38 mouse cellular contexts compared by ENCODE assay signal in the genomic region with DNA sequence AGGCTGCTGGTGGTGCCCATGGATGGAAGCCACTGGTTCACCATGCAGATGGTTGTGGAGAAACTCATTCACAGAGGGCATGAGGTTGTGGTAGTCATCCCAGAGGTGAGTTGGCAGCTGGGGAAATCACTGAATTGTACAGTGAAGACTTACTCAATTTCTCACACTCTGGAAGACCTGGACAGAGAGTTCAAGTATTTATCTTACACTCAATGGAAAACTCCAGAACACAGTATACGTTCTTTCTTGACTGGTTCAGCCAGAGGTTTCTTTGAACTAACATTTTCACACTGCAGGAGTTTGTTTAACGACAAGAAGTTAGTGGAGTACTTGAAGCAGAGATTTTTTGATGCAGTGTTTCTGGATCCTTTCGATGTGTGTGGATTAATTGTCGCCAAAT. TPM values are rescaled to one million over a fixed set of nuclear protein-coding genes. Genes with fewer than 3 reads are reported as not detected.
"Had no signal": no experiment of that assay in that cellular context is flagged by ENCODE, and none has a peak within 500 bp of the region (broad histone marks: within the 10 kb centered on the region; RNA-seq: fewer than 3 reads in every experiment).

No protein-coding gene starts in this region.

- ATAC-seq: forebrain, embryonic 13.5 days; forebrain, embryonic 14.5 days; forebrain, embryonic 15.5 days; forebrain, embryonic 16.5 days; forebrain, postnatal 0 days had no signal

- H3K4me3 ChIP-seq: embryonic facial prominence, embryonic 10.5 days; embryonic facial prominence, embryonic 12.5 days; embryonic facial prominence, embryonic 13.5 days; embryonic facial prominence, embryonic 15.5 days; erythroblast, embryonic 14.5 days; forebrain, embryonic 10.5 days; forebrain, embryonic 12.5 days; forebrain, embryonic 13.5 days; forebrain, embryonic 15.5 days; gastrocnemius, adult 2 months had no signal

- DNase-seq: cerebellum, adult 18-20 months; cerebellum, adult 2 months; cerebellum, adult 8-10 months; cerebellum, adult 9-10 months; cerebellum, adult 9-11 months; cerebellum, postnatal 10 days; cerebellum, postnatal 14 days; cerebellum, postnatal 25 days; cerebellum, postnatal 36 days; embryo, embryonic 11 days; forebrain, postnatal 0 days; gastrocnemius, adult 2 months; gastrocnemius, postnatal 10 days; gastrocnemius, postnatal 14 days; gastrocnemius, postnatal 25 days; gastrocnemius, postnatal 36 days had no signal

- H3K4me2 ChIP-seq: embryonic facial prominence, embryonic 12.5 days; embryonic facial prominence, embryonic 13.5 days; embryonic facial prominence, embryonic 15.5 days; forebrain, embryonic 12.5 days; forebrain, embryonic 13.5 days; forebrain, embryonic 15.5 days had no signal

- H3K4me1 ChIP-seq: embryonic facial prominence, embryonic 12.5 days; embryonic facial prominence, embryonic 13.5 days; embryonic facial prominence, embryonic 15.5 days; forebrain, embryonic 12.5 days; forebrain, embryonic 13.5 days; forebrain, embryonic 15.5 days had no signal

- H3K36me3 ChIP-seq: embryonic facial prominence, embryonic 10.5 days; embryonic facial prominence, embryonic 12.5 days; embryonic facial prominence, embryonic 13.5 days; embryonic facial prominence, embryonic 15.5 days; forebrain, embryonic 10.5 days; forebrain, embryonic 12.5 days; forebrain, embryonic 15.5 days had no signal

- H3K27ac ChIP-seq: embryonic facial prominence, embryonic 10.5 days; embryonic facial prominence, embryonic 12.5 days; embryonic facial prominence, embryonic 13.5 days; embryonic facial prominence, embryonic 15.5 days; forebrain, embryonic 10.5 days; forebrain, embryonic 12.5 days; forebrain, embryonic 13.5 days; forebrain, embryonic 15.5 days; gastrocnemius, adult 2 months had no signal

- H3K27me3 ChIP-seq: embryonic facial prominence, embryonic 12.5 days; embryonic facial prominence, embryonic 13.5 days; embryonic facial prominence, embryonic 15.5 days; forebrain, embryonic 12.5 days; forebrain, embryonic 13.5 days; forebrain, embryonic 15.5 days had no signal

- H3K9me3 ChIP-seq: embryonic facial prominence, embryonic 10.5 days; embryonic facial prominence, embryonic 12.5 days; embryonic facial prominence, embryonic 13.5 days; embryonic facial prominence, embryonic 15.5 days; forebrain, embryonic 10.5 days; forebrain, embryonic 12.5 days; forebrain, embryonic 13.5 days; forebrain, embryonic 15.5 days had no signal

- H3K9ac ChIP-seq: embryonic facial prominence, embryonic 12.5 days; embryonic facial prominence, embryonic 13.5 days; embryonic facial prominence, embryonic 15.5 days; forebrain, embryonic 12.5 days; forebrain, embryonic 13.5 days; forebrain, embryonic 15.5 days; forebrain, postnatal 0 days had no signal

RNA-seq across cellular contexts. Expression of a gene that starts 0.3 kb away (rescaled TPM):
- total RNA-seq: common myeloid progenitor, adult 5-6 weeks; forebrain, postnatal 0 days; gastrocnemius, adult 2 months; gastrocnemius, adult 8-10 months; gastrocnemius, postnatal 10 days; gastrocnemius, postnatal 14 days; gastrocnemius, postnatal 25 days; gastrocnemius, postnatal 36 days; gastrocnemius, postnatal 4 days; granulocyte monocyte progenitor cell, adult 5-6 weeks had no signal
- polyA plus RNA-seq: cerebellum, adult 2 months; cortical plate, adult 2 months; embryonic facial prominence, embryonic 10.5 days; embryonic facial prominence, embryonic 11.5 days; embryonic facial prominence, embryonic 12.5 days; embryonic facial prominence, embryonic 13.5 days; embryonic facial prominence, embryonic 14.5 days; embryonic facial prominence, embryonic 15.5 days; erythroblast, embryonic 14.5 days; forebrain, embryonic 10.5 days; forebrain, embryonic 11.5 days; forebrain, embryonic 12.5 days; forebrain, embryonic 13.5 days; forebrain, embryonic 14.5 days; forebrain, embryonic 15.5 days; forebrain, embryonic 16.5 days; forebrain, postnatal 0 days; frontal cortex, adult 2 months had no signal

RNA-seq across cellular contexts. Expression of a gene that starts 15.7 kb away (rescaled TPM):
- total RNA-seq: common myeloid progenitor, adult 5-6 weeks; forebrain, postnatal 0 days; gastrocnemius, adult 18-20 months; gastrocnemius, adult 2 months; gastrocnemius, adult 8-10 months; gastrocnemius, postnatal 10 days; gastrocnemius, postnatal 14 days; gastrocnemius, postnatal 25 days; gastrocnemius, postnatal 36 days; gastrocnemius, postnatal 4 days; granulocyte monocyte progenitor cell, adult 5-6 weeks had no signal
- polyA plus RNA-seq: cerebellum, adult 2 months; cortical plate, adult 2 months; embryonic facial prominence, embryonic 10.5 days; embryonic facial prominence, embryonic 11.5 days; embryonic facial prominence, embryonic 12.5 days; embryonic facial prominence, embryonic 13.5 days; embryonic facial prominence, embryonic 14.5 days; embryonic facial prominence, embryonic 15.5 days; erythroblast, embryonic 14.5 days; forebrain, embryonic 10.5 days; forebrain, embryonic 11.5 days; forebrain, embryonic 12.5 days; forebrain, embryonic 13.5 days; forebrain, embryonic 14.5 days; forebrain, embryonic 15.5 days; forebrain, embryonic 16.5 days; forebrain, postnatal 0 days; frontal cortex, adult 2 months; gonadal fat pad, adult 2 months had no signal

RNA-seq across cellular contexts. Expression of a gene that starts 16.7 kb away (rescaled TPM):
- total RNA-seq: common myeloid progenitor, adult 5-6 weeks; forebrain, postnatal 0 days; gastrocnemius, adult 18-20 months; gastrocnemius, adult 2 months; gastrocnemius, adult 8-10 months; gastrocnemius, postnatal 10 days; gastrocnemius, postnatal 14 days; gastrocnemius, postnatal 25 days; gastrocnemius, postnatal 36 days; gastrocnemius, postnatal 4 days; granulocyte monocyte progenitor cell, adult 5-6 weeks had no signal
- polyA plus RNA-seq: cerebellum, adult 2 months; cortical plate, adult 2 months; embryonic facial prominence, embryonic 10.5 days; embryonic facial prominence, embryonic 11.5 days; embryonic facial prominence, embryonic 12.5 days; embryonic facial prominence, embryonic 13.5 days; embryonic facial prominence, embryonic 14.5 days; embryonic facial prominence, embryonic 15.5 days; erythroblast, embryonic 14.5 days; forebrain, embryonic 10.5 days; forebrain, embryonic 11.5 days; forebrain, embryonic 12.5 days; forebrain, embryonic 13.5 days; forebrain, embryonic 14.5 days; forebrain, embryonic 15.5 days; forebrain, embryonic 16.5 days; forebrain, postnatal 0 days had no signal

RNA-seq across cellular contexts. Expression of a gene that starts 32.1 kb away (rescaled TPM):
- polyA plus RNA-seq: cerebellum, adult 2 months; embryonic facial prominence, embryonic 10.5 days; embryonic facial prominence, embryonic 11.5 days; embryonic facial prominence, embryonic 12.5 days; erythroblast, embryonic 14.5 days; forebrain, embryonic 10.5 days; forebrain, embryonic 11.5 days had no signal
